25 mouse cellular contexts compared by ENCODE assay signal in the genomic region with DNA sequence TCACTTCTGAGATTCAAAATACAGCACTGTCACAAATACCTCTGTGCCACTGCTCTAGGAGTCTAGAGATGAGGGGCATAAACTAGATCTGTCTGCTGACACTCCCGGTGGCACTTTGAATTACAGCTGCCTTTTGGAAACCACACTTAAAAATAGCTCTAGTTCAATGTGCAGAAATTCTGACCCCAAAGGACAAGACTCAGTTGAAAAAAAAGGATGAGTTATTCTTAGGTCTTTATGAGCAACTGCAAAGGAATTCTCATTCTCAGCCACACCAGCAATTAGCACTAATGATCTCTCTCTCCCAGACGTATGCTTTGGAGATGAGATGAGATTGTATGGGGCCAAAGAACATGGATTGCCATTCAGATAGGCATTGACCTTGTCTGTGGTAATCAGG.
DNase-seq lines count a peak whose midpoint lies in the region; ATAC-seq and TF ChIP-seq lines count a peak whose summit lies in the region.
"Had no signal": no experiment of that assay in that cellular context is flagged by ENCODE, and none has a peak within 500 bp of the region (broad histone marks: within the 10 kb centered on the region; RNA-seq: fewer than 3 reads in every experiment).

No protein-coding gene starts in this region.

- no peaks in the 10 kb centered on the region for H3K27me3 ChIP-seq in heart, adult 2 months (ENCODE audit: control insufficient read depth, insufficient read depth, low read length)
- no peaks in the 10 kb centered on the region for H3K27me3 ChIP-seq in heart, embryonic 14.5 days (ENCODE audit: control insufficient read depth, insufficient read depth, low read length)
- no peaks in the 10 kb centered on the region for H3K27me3 ChIP-seq in heart, embryonic 10.5 days (ENCODE audit: insufficient read depth, poor library complexity, severe bottlenecking)
- H3K27me3 ChIP-seq in heart, postnatal 0 days (ENCODE audit: control insufficient read depth, insufficient read depth, low read length), result no peaks in the 10 kb centered on the region
- H3K27me3 ChIP-seq: embryonic facial prominence, embryonic 13.5 days; forebrain, embryonic 12.5 days; forebrain, embryonic 15.5 days; hindbrain, embryonic 12.5 days; hindbrain, embryonic 15.5 days had no signal

- no peaks in the 10 kb centered on the region for H3K36me3 ChIP-seq in heart, adult 2 months (ENCODE audit: control insufficient read depth, insufficient read depth, low read length)
- H3K36me3 ChIP-seq in heart, embryonic 14.5 days (ENCODE audit: control insufficient read depth, insufficient read depth, low read length), result no peaks in the 10 kb centered on the region
- no peaks in the 10 kb centered on the region for H3K36me3 ChIP-seq in heart, embryonic 10.5 days
- H3K36me3 ChIP-seq in heart, postnatal 0 days (replicated peaks; ENCODE audit: control insufficient read depth, insufficient read depth, low read length), result no peaks in the 10 kb centered on the region
- H3K36me3 ChIP-seq: embryonic facial prominence, embryonic 10.5 days; embryonic facial prominence, embryonic 13.5 days; forebrain, embryonic 12.5 days; forebrain, embryonic 15.5 days; hindbrain, embryonic 12.5 days; hindbrain, embryonic 15.5 days had no signal

- no peak for TF ChIP-seq EP300 in heart, adult 2 months (IDR thresholded peaks at IDR 0.05; ENCODE audit: insufficient read depth, low read depth, low read length)
- TF ChIP-seq EP300 in heart, postnatal 0 days (IDR thresholded peaks at IDR 0.05; ENCODE audit: low read depth), result no peak

- DNase-seq in heart, adult 2 months, result no peak
- no peak for DNase-seq in heart, postnatal 4 days
- DNase-seq in heart, embryonic 10.5 days (ENCODE audit: low spot score), result no peak
- peak; percentile 51 for DNase-seq in heart, postnatal 0 days (ENCODE audit: low spot score)
- DNase-seq in heart, adult 11 months, result no peak
- no peak for DNase-seq in left cerebral cortex, postnatal 25 days (ENCODE audit: low spot score in 2 of 2)
- DNase-seq in thymus, postnatal 14 days, result no peak
- DNase-seq: adrenal gland, adult 2 months; adrenal gland, postnatal 14 days; cerebellum, adult 11-12 months; cerebellum, adult 8-10 months; cerebellum, postnatal 10 days; cerebellum, postnatal 36 days; embryo, embryonic 11 days; gastrocnemius, postnatal 25 days; kidney, adult 2 months had no signal

- WGBS in heart, adult 2 months, result 42% methylated on average over 2 of the region's 2 CpGs
- 15% methylated on average over 2 of the region's 2 CpGs for WGBS in heart, embryonic 14.5 days
- WGBS in heart, embryonic 10.5 days, result 37% methylated on average over 2 of the region's 2 CpGs
- 22% methylated on average over 2 of the region's 2 CpGs for WGBS in heart, postnatal 0 days

- intact Hi-C loops in heart, adult 2 months (cut with DNase I), result no loop called here
- intact Hi-C loops in left cerebral cortex, postnatal 25 days (cut with DNase I), result loop anchor here (5.0 kb wide), 1 partner anchor 105 kb away; a partner anchor contains a TSS

- no peak overlapping the region for H3K9ac ChIP-seq in heart, adult 2 months (ENCODE audit: low read depth, low read length)
- no peak overlapping the region for H3K9ac ChIP-seq in heart, embryonic 14.5 days (ENCODE audit: low read length)
- no peak overlapping the region for H3K9ac ChIP-seq in heart, postnatal 0 days (replicated peaks; ENCODE audit: low read depth, low read length)
- H3K9ac ChIP-seq: embryonic facial prominence, embryonic 13.5 days; forebrain, embryonic 12.5 days; forebrain, embryonic 15.5 days; hindbrain, embryonic 12.5 days; hindbrain, embryonic 15.5 days had no signal

- H3K4me1 ChIP-seq in heart, adult 2 months (ENCODE audit: control insufficient read depth, insufficient read depth, low read length), result no peaks in the 10 kb centered on the region
- H3K4me1 ChIP-seq in heart, embryonic 14.5 days (ENCODE audit: control insufficient read depth in 2 of 2, insufficient read depth in 2 of 2, low read length in 2 of 2), result peaks cover 2 to 3% of the 10 kb centered on the region in 2 experiments; a peak in 2 of 4 replicates
- peaks cover 7% of the 10 kb centered on the region; the same call in 1 of the 2 replicates for H3K4me1 ChIP-seq in heart, embryonic 10.5 days
- H3K4me1 ChIP-seq in heart, postnatal 0 days (ENCODE audit: control insufficient read depth, insufficient read depth), result peaks cover 7% of the 10 kb centered on the region; the same call in 1 of the 2 replicates
- H3K4me1 ChIP-seq: embryonic facial prominence, embryonic 10.5 days; embryonic facial prominence, embryonic 13.5 days had no signal

- H3K4me2 ChIP-seq in heart, embryonic 14.5 days (ENCODE audit: low read length), result no peak overlapping the region
- H3K4me2 ChIP-seq in heart, postnatal 0 days (ENCODE audit: low read depth, low read length), result no peak overlapping the region
- H3K4me2 ChIP-seq: embryonic facial prominence, embryonic 13.5 days; forebrain, embryonic 12.5 days; forebrain, embryonic 15.5 days; hindbrain, embryonic 12.5 days; hindbrain, embryonic 15.5 days had no signal

- ATAC-seq in heart, embryonic 14.5 days (ENCODE audit: insufficient number of reproducible peaks, insufficient read depth, low FRiP score, low read depth), result no peak
- no peak for ATAC-seq in heart, postnatal 0 days (ENCODE audit: insufficient read depth, low read depth)
- ATAC-seq: forebrain, embryonic 15.5 days; intestine, postnatal 0 days had no signal

- no peak for TF ChIP-seq POLR2A in heart, adult 2 months (IDR thresholded peaks at IDR 0.05; ENCODE audit: insufficient read depth, low read depth, low read length)

- no peaks in the 10 kb centered on the region for H3K9me3 ChIP-seq in heart, embryonic 14.5 days (ENCODE audit: control insufficient read depth, low read length)
- H3K9me3 ChIP-seq in heart, embryonic 10.5 days, result no peaks in the 10 kb centered on the region
- no peaks in the 10 kb centered on the region for H3K9me3 ChIP-seq in heart, postnatal 0 days (replicated peaks; ENCODE audit: control insufficient read depth, low read length)
- H3K9me3 ChIP-seq: embryonic facial prominence, embryonic 10.5 days; embryonic facial prominence, embryonic 13.5 days; forebrain, embryonic 12.5 days; forebrain, embryonic 15.5 days; hindbrain, embryonic 12.5 days; hindbrain, embryonic 15.5 days had no signal

- no peak overlapping the region for H3K4me3 ChIP-seq in heart, adult 2 months
- H3K4me3 ChIP-seq in heart, embryonic 14.5 days (ENCODE audit: control insufficient read depth in 1 of 2, insufficient read depth in 1 of 2, low read depth in 1 of 2, low read length in 2 of 2), result no peak overlapping the region
- H3K4me3 ChIP-seq in heart, embryonic 10.5 days, result no peak overlapping the region
- H3K4me3 ChIP-seq in heart, postnatal 0 days (ENCODE audit: low read depth, low read length), result no peak overlapping the region
- H3K4me3 ChIP-seq: embryonic facial prominence, embryonic 10.5 days; embryonic facial prominence, embryonic 13.5 days; erythroblast, embryonic 14.5 days; forebrain, embryonic 12.5 days; forebrain, embryonic 15.5 days; hindbrain, embryonic 12.5 days; hindbrain, embryonic 15.5 days had no signal

- no peaks in the 10 kb centered on the region for H3K79me2 ChIP-seq in heart, adult 2 months (replicated peaks; ENCODE audit: control insufficient read depth, insufficient read depth, low read length)

- TF ChIP-seq CTCF in heart, adult 2 months (IDR thresholded peaks at IDR 0.05), result 0 out of 2 replicates have a peak, but pooled peaks have one; percentile 6
- TF ChIP-seq CTCF in heart, postnatal 0 days (IDR thresholded peaks at IDR 0.05; ENCODE audit: low read depth), result peak; percentile 15; the same call in 1 of the 2 replicates

- H3K27ac ChIP-seq in heart, adult 2 months, result no peak overlapping the region
- peak overlapping the region; percentile 3 to 33; a peak in 3 of 4 replicates for H3K27ac ChIP-seq in heart, embryonic 14.5 days (replicated peaks in 1 of 2; ENCODE audit: control insufficient read depth in 1 of 2, insufficient read depth in 1 of 2, low read depth in 2 of 2, low read length in 2 of 2)
- no peak overlapping the region for H3K27ac ChIP-seq in heart, embryonic 10.5 days
- peak overlapping the region; percentile 19; the same call in 1 of the 2 replicates for H3K27ac ChIP-seq in heart, postnatal 0 days (ENCODE audit: low read depth)
- H3K27ac ChIP-seq: embryonic facial prominence, embryonic 10.5 days; embryonic facial prominence, embryonic 13.5 days; forebrain, embryonic 12.5 days; forebrain, embryonic 15.5 days; hindbrain, embryonic 15.5 days had no signal

Comparison
In these comparisons a context has a peak if more than half of its experiments do, and no peak if none do; other contexts are left out.
1. H3K27ac ChIP-seq: peak in heart, embryonic 14.5 days (2 of 2) and heart, postnatal 0 days (single experiment); none in heart, adult 2 months (single experiment) and heart, embryonic 10.5 days (single experiment).